Mouse (Mus musculus): ENCODE results near the gene Cybb. TPM values are rescaled to one million over a fixed set of nuclear protein-coding genes. Genes with fewer than 3 reads are reported as not detected.

Gene Cybb
- 30.5 TPM for total RNA-seq (2023)

GRCm38 (mm10) chrX:9487671-9488070, at the start of gene Cybb:
Gene Cybb (minus strand): TSS chrX:9487771.

Other genes starting within 250 kb of the Cybb start
- gene Gm14862, start 230.9 kb downstream of the Cybb start, total RNA-seq (2023): not detected
- 1.4 TPM for gene Xk, start 215.0 kb downstream of the Cybb start, total RNA-seq (2023)
- gene H2al1m, start 204.0 kb downstream of the Cybb start, total RNA-seq (2023): 2.5 TPM
- not detected for gene H2al1k, start 137.1 kb downstream of the Cybb start, total RNA-seq (2023)
- gene H2al1o, start 84.6 kb upstream of the Cybb start, total RNA-seq (2023): not detected
- 10.2 TPM for gene Dynlt3, start 175.2 kb upstream of the Cybb start, total RNA-seq (2023)

Data from CD4-positive naive resting alpha-beta T cell, adult 76 days (primary cell).